In the genomic region with DNA sequence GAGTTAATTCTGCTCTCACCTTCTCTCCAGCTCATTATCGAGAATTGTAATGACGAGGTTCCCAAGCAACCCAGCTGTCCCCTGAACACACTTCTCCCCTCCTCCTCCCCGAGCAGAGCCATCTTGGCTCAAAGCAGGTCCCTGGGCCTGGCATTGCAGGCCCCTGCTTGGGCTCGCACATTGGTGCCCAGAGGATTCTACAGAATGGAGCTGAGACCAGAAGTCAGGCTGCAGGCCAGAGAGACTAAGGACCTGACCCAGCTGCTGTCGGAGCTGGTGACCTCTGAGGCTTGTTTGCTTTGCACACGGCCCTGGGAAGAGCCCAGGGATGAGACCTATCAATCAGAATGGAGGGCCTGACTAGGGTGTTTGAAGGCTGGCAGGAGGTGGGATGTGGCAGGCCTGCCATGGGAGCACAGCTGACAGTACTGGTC, we compare ENCODE assay signal across 14 mouse cellular contexts. TPM values are rescaled to one million over a fixed set of nuclear protein-coding genes. Genes with fewer than 3 reads are reported as not detected.
DNase-seq lines count a peak whose midpoint lies in the region; ATAC-seq and TF ChIP-seq lines count a peak whose summit lies in the region.
"Had no signal": no experiment of that assay in that cellular context is flagged by ENCODE, and none has a peak within 500 bp of the region (broad histone marks: within the 10 kb centered on the region; RNA-seq: fewer than 3 reads in every experiment).

No protein-coding gene starts in this region.

- H3K9ac ChIP-seq in forebrain, embryonic 15.5 days (replicated peaks) = no peak overlapping the region
- H3K9ac ChIP-seq in liver, embryonic 12.5 days = no peak overlapping the region
- H3K9ac ChIP-seq in neural tube, embryonic 15.5 days (replicated peaks) = no peak overlapping the region

- no peak overlapping the region for H3K4me3 ChIP-seq in layer of hippocampus, adult 2 months
- H3K4me3 ChIP-seq in forebrain, embryonic 15.5 days = no peak overlapping the region
- no peak overlapping the region for H3K4me3 ChIP-seq in liver, embryonic 12.5 days
- H3K4me3 ChIP-seq in neural tube, embryonic 15.5 days (replicated peaks) = no peak overlapping the region
- H3K4me3 ChIP-seq: myocyte had no signal

- no peak overlapping the region for H3K4me2 ChIP-seq in forebrain, embryonic 15.5 days (replicated peaks)
- H3K4me2 ChIP-seq in liver, embryonic 12.5 days = no peak overlapping the region
- no peak overlapping the region for H3K4me2 ChIP-seq in neural tube, embryonic 15.5 days

- H3K36me3 ChIP-seq in forebrain, embryonic 15.5 days = no peaks in the 10 kb centered on the region
- H3K36me3 ChIP-seq in liver, embryonic 12.5 days = no peaks in the 10 kb centered on the region
- H3K36me3 ChIP-seq in neural tube, embryonic 15.5 days = no peaks in the 10 kb centered on the region

- peak overlapping the region; percentile 90 for H3K27ac ChIP-seq in layer of hippocampus, adult 2 months
- peak overlapping the region; percentile 42; the same call in 1 of the 2 replicates for H3K27ac ChIP-seq in forebrain, embryonic 15.5 days (replicated peaks)
- H3K27ac ChIP-seq in liver, embryonic 12.5 days = no peak overlapping the region
- 0 out of 2 replicates have a peak overlapping the region, but pooled peaks have one; percentile 33 for H3K27ac ChIP-seq in neural tube, embryonic 15.5 days (replicated peaks)

- no peaks in the 10 kb centered on the region for H3K27me3 ChIP-seq in forebrain, embryonic 15.5 days
- no peaks in the 10 kb centered on the region for H3K27me3 ChIP-seq in liver, embryonic 12.5 days (replicated peaks)
- H3K27me3 ChIP-seq in neural tube, embryonic 15.5 days (replicated peaks) = no peaks in the 10 kb centered on the region

- ATAC-seq in forebrain, embryonic 15.5 days (replicated peaks) = peak; percentile 51
- peak; percentile 59 for ATAC-seq in liver, embryonic 12.5 days
- ATAC-seq in neural tube, embryonic 15.5 days (ENCODE audit: low FRiP score) = no peak

- no peak for TF ChIP-seq CTCF in layer of hippocampus, adult 2 months (conservative IDR thresholded peaks at IDR 0.05)

- H3K9me3 ChIP-seq in forebrain, embryonic 15.5 days = no peaks in the 10 kb centered on the region
- no peaks in the 10 kb centered on the region for H3K9me3 ChIP-seq in liver, embryonic 12.5 days (replicated peaks)
- no peaks in the 10 kb centered on the region for H3K9me3 ChIP-seq in neural tube, embryonic 15.5 days (replicated peaks)

- WGBS in forebrain, embryonic 15.5 days = 31% methylated on average over 6 of the region's 6 CpGs
- 40% methylated on average over 6 of the region's 6 CpGs for WGBS in liver, embryonic 12.5 days (ENCODE audit: insufficient replicate concordance)
- 32% methylated on average over 6 of the region's 6 CpGs for WGBS in neural tube, embryonic 15.5 days

- H3K4me1 ChIP-seq in forebrain, embryonic 15.5 days = peaks cover 40% of the 10 kb centered on the region
- no peaks in the 10 kb centered on the region for H3K4me1 ChIP-seq in liver, embryonic 12.5 days
- H3K4me1 ChIP-seq in neural tube, embryonic 15.5 days = peaks cover 37% of the 10 kb centered on the region

- DNase-seq in layer of hippocampus, adult 2 months (ENCODE audit: low spot score in 2 of 2) = peak; percentile 32 to 38
- DNase-seq in layer of hippocampus, adult 9-11 months = no peak
- DNase-seq in gastrocnemius, postnatal 10 days = no peak
- no peak for DNase-seq in right cerebral cortex, adult 18-20 months
- DNase-seq in MN1 (ENCODE audit: low spot score) = no peak
- DNase-seq: adrenal gland, adult 8-10 months; cerebellum, adult 18-20 months; heart, adult 18-20 months; heart, postnatal 4 days; left cerebral cortex, postnatal 4 days had no signal

RNA-seq across cellular contexts. Expression of a gene that starts 55.9 kb away (rescaled TPM):
- total RNA-seq in layer of hippocampus, adult 2 months (2021) = not detected
- polyA plus RNA-seq in forebrain, embryonic 15.5 days (2015; fragmentation: Nextera tagmentation; extraction: Ambion mirVana) = 0.06 TPM in 1 of 2 replicates, not detected in the other
- polyA plus RNA-seq in liver, embryonic 12.5 days (2016; fragmentation: Nextera tagmentation; extraction: Ambion mirVana) = not detected in 2 replicates
- 0.20 TPM in 1 of 2 replicates, not detected in the other for polyA plus RNA-seq in neural tube, embryonic 15.5 days (2015; fragmentation: Nextera tagmentation; extraction: Ambion mirVana)
- not detected for total RNA-seq in gastrocnemius, postnatal 10 days (2021)
- total RNA-seq: heart, adult 18-20 months; heart, postnatal 4 days; left cerebral cortex, postnatal 4 days had no signal

Comparison
In these comparisons a context has a peak if more than half of its experiments do, and no peak if none do; other contexts are left out.
1. DNase-seq: peak in layer of hippocampus, adult 2 months (2 of 2); none in layer of hippocampus, adult 9-11 months (single experiment), gastrocnemius, postnatal 10 days (single experiment), right cerebral cortex, adult 18-20 months (single experiment) and MN1 (single experiment).